Comparison of ENCODE assay signal across 15 mouse cellular contexts in genomic region chr5:139024351-139025105, GRCm38 (mm10). TPM values are rescaled to one million over a fixed set of nuclear protein-coding genes. Genes with fewer than 3 reads are reported as not detected.
DNase-seq lines count a peak whose midpoint lies in the region; ATAC-seq and TF ChIP-seq lines count a peak whose summit lies in the region.
"Had no signal": no experiment of that assay in that cellular context is flagged by ENCODE, and none has a peak within 500 bp of the region (broad histone marks: within the 10 kb centered on the region; RNA-seq: fewer than 3 reads in every experiment).

No protein-coding gene starts in this region.

- WGBS in heart, embryonic 11.5 days (ENCODE audit: insufficient replicate concordance): 43% methylated on average over 12 of the region's 12 CpGs
- WGBS in liver, adult 2 months: 82% methylated on average over 12 of the region's 12 CpGs
- WGBS in liver, embryonic 12.5 days (ENCODE audit: insufficient replicate concordance): 37% methylated on average over 12 of the region's 12 CpGs
- WGBS in small intestine, adult 2 months: 78% methylated on average over 12 of the region's 12 CpGs

- H3K4me2 ChIP-seq in heart, embryonic 11.5 days: no peak overlapping the region
- H3K4me2 ChIP-seq in liver, embryonic 12.5 days: no peak overlapping the region
- H3K4me2 ChIP-seq: neural tube, embryonic 15.5 days had no signal

- ATAC-seq in heart, embryonic 11.5 days (replicated peaks; ENCODE audit: insufficient number of reproducible peaks, low FRiP score, low TSS enrichment): no peak
- no peak for ATAC-seq in liver, embryonic 12.5 days
- peak; percentile 88 for ATAC-seq in common myeloid progenitor, adult 5-6 weeks (replicated peaks; ENCODE audit: low read depth, poor library complexity, severe bottlenecking)
- ATAC-seq: hindbrain, postnatal 0 days; Patski had no signal

- no peak for TF ChIP-seq CTCF in liver, adult 2 months (IDR thresholded peaks at IDR 0.05; ENCODE audit: low read depth, low read length)
- TF ChIP-seq CTCF in small intestine, adult 2 months (IDR thresholded peaks at IDR 0.05; ENCODE audit: extremely low read depth, insufficient read length, insufficient replicate concordance, low read depth, low read length): no peak

- H3K9ac ChIP-seq in heart, embryonic 11.5 days (ENCODE audit: low read depth, low read length): no peak overlapping the region
- no peak overlapping the region for H3K9ac ChIP-seq in liver, adult 2 months (ENCODE audit: low read depth, low read length)
- no peak overlapping the region for H3K9ac ChIP-seq in liver, embryonic 12.5 days
- H3K9ac ChIP-seq: neural tube, embryonic 15.5 days had no signal

- no peaks in the 10 kb centered on the region for H3K9me3 ChIP-seq in heart, embryonic 11.5 days (replicated peaks; ENCODE audit: control insufficient read depth, low read length)
- H3K9me3 ChIP-seq in liver, embryonic 12.5 days (replicated peaks): no peaks in the 10 kb centered on the region
- H3K9me3 ChIP-seq: neural tube, embryonic 15.5 days had no signal

- TF ChIP-seq POLR2A in liver, adult 2 months (IDR thresholded peaks at IDR 0.05; ENCODE audit: extremely low read depth, insufficient read depth, low read length): no peak
- no peak for TF ChIP-seq POLR2A in small intestine, adult 2 months (IDR thresholded peaks at IDR 0.05; ENCODE audit: low read depth, low read length)

- H3K27ac ChIP-seq in heart, embryonic 11.5 days (ENCODE audit: low read depth, low read length): no peak overlapping the region
- no peak overlapping the region for H3K27ac ChIP-seq in liver, adult 2 months (replicated peaks; ENCODE audit: insufficient read depth, low read depth, low read length)
- H3K27ac ChIP-seq in liver, embryonic 12.5 days: no peak overlapping the region; the same call in 1 of the 2 replicates
- 0 out of 2 replicates have a peak overlapping the region, but pooled peaks have one; percentile 1 for H3K27ac ChIP-seq in small intestine, adult 2 months (ENCODE audit: insufficient read depth, low read depth, low read length)
- H3K27ac ChIP-seq: hindbrain, postnatal 0 days; neural tube, embryonic 15.5 days had no signal

- peak; percentile 96 for DNase-seq in heart, adult 11 months
- DNase-seq in liver, adult 2 months (ENCODE audit: extremely low read depth, low read depth, low spot score): peak; percentile 19
- DNase-seq in neural tube, embryonic 10.5 days (ENCODE audit: extremely low spot score, low spot score): no peak
- no peak for DNase-seq in thymus, postnatal 4 days
- DNase-seq: B cell, adult 2 months; gastrocnemius, postnatal 10 days; right cerebral cortex, postnatal 4 days had no signal

- H3K4me1 ChIP-seq in heart, embryonic 11.5 days (ENCODE audit: control insufficient read depth, insufficient read depth, low read length): peaks cover 4% of the 10 kb centered on the region; the same call in 1 of the 2 replicates
- no peaks in the 10 kb centered on the region; the same call in 1 of the 2 replicates for H3K4me1 ChIP-seq in liver, adult 2 months (ENCODE audit: control insufficient read depth, insufficient read depth, low read length)
- peaks cover 5% of the 10 kb centered on the region; the same call in 1 of the 2 replicates for H3K4me1 ChIP-seq in liver, embryonic 12.5 days
- H3K4me1 ChIP-seq in small intestine, adult 2 months (ENCODE audit: control insufficient read depth, insufficient read depth, insufficient read length, low read length): no peaks in the 10 kb centered on the region

- no peak overlapping the region for H3K4me3 ChIP-seq in heart, embryonic 11.5 days (ENCODE audit: low read depth, low read length)
- no peak overlapping the region for H3K4me3 ChIP-seq in liver, adult 2 months (ENCODE audit: insufficient read depth, low read depth, low read length)
- H3K4me3 ChIP-seq in liver, embryonic 12.5 days: no peak overlapping the region
- H3K4me3 ChIP-seq in small intestine, adult 2 months (ENCODE audit: low read depth, low read length): no peak overlapping the region
- H3K4me3 ChIP-seq: neural tube, embryonic 15.5 days had no signal

- no peaks in the 10 kb centered on the region for H3K36me3 ChIP-seq in heart, embryonic 11.5 days (ENCODE audit: control insufficient read depth, insufficient read depth, low read length)
- H3K36me3 ChIP-seq in liver, adult 2 months (ENCODE audit: control insufficient read depth, insufficient read depth, low read length): no peaks in the 10 kb centered on the region
- no peaks in the 10 kb centered on the region for H3K36me3 ChIP-seq in liver, embryonic 12.5 days
- no peaks in the 10 kb centered on the region for H3K36me3 ChIP-seq in small intestine, adult 2 months (ENCODE audit: control insufficient read depth, insufficient read depth, low read length)

- no peaks in the 10 kb centered on the region for H3K27me3 ChIP-seq in heart, embryonic 11.5 days (ENCODE audit: control insufficient read depth, insufficient read depth, low read length)
- H3K27me3 ChIP-seq in liver, adult 2 months (ENCODE audit: control insufficient read depth, insufficient read depth, low read length): no peaks in the 10 kb centered on the region
- H3K27me3 ChIP-seq in liver, embryonic 12.5 days (replicated peaks): no peaks in the 10 kb centered on the region
- no peaks in the 10 kb centered on the region for H3K27me3 ChIP-seq in small intestine, adult 2 months (ENCODE audit: control insufficient read depth, insufficient read depth, low read length)
- H3K27me3 ChIP-seq: neural tube, embryonic 15.5 days; Patski had no signal

- H3K79me2 ChIP-seq in liver, adult 2 months (ENCODE audit: control insufficient read depth, insufficient read depth, low read length): no peaks in the 10 kb centered on the region

RNA-seq across cellular contexts. Expression of gene Pdgfa, which starts 27.4 kb away (rescaled TPM):
- 29.3 and 30.8 TPM in 2 replicates for polyA plus RNA-seq in heart, embryonic 11.5 days (2014; fragmentation: Nextera tagmentation; extraction: Ambion mirVana)
- 2.8 and 3.2 TPM in 2 replicates for total RNA-seq in liver, adult 2 months (2014; rRNA removed)
- polyA plus RNA-seq in liver, adult 2 months (2012; rRNA removed): 1.8 and 3.4 TPM in 2 replicates
- polyA plus RNA-seq in liver, embryonic 12.5 days (2016; fragmentation: Nextera tagmentation; extraction: Ambion mirVana): 1.9 and 2.8 TPM in 2 replicates
- 1.1 TPM in 1 of 2 replicates, not detected in the other for total RNA-seq in common myeloid progenitor, adult 5-6 weeks (2017)
- polyA plus RNA-seq in small intestine, adult 2 months (2012; rRNA removed): 39.7 and 74.2 TPM in 2 replicates
- total RNA-seq: megakaryocyte-erythroid progenitor cell, adult 5-6 weeks had no signal

Comparison
In these comparisons a context has a peak if more than half of its experiments do, and no peak if none do; other contexts are left out.
1. DNase-seq: peak in heart, adult 11 months (single experiment) and liver, adult 2 months (single experiment); none in neural tube, embryonic 10.5 days (single experiment) and thymus, postnatal 4 days (single experiment).